Mouse (Mus musculus) E14TG2a.4 (cell line): ENCODE measurements at regions not wholly inside any gene's neighbourhood (a gene's known extent, or its start where the extent isn't known, plus 50 kb on each side); places are given as distances from the start of the nearest gene placed in this dataset.
A peak's percentile ranks its signal among the peaks of the same experiment; 100 is the strongest.
"Not testable (repeated sequence)": the region's sequence is repeated elsewhere in the genome, so short reads cannot be mapped to it uniquely, and the experiment has no call there.

Experiments
- H3K27me3 ChIP-seq: 2 replicates; pipeline ENCODE4 v1.6.1; 2014; ENCODE audit warnings: low read length, control low read depth; ENCODE audit not compliant: insufficient read depth
- H3K36me3 ChIP-seq: 2 replicates; pipeline ENCODE4 v1.6.1; 2014; ENCODE audit warnings: low read length, control low read depth; ENCODE audit not compliant: insufficient read depth
- H3K4me1 ChIP-seq: replicated peaks from 2 replicates; pipeline ENCODE4 v1.6.1; 2014; ENCODE audit warnings: low read depth, low read length, control low read depth
- H3K4me3 ChIP-seq: replicated peaks from 2 replicates; pipeline ENCODE4 v1.5.1; 2014; ENCODE audit warnings: mild to moderate bottlenecking, low read length
- H3K9me3 ChIP-seq: 2 replicates; pipeline ENCODE4 v1.6.1; 2014; ENCODE audit warnings: low read length, control low read depth
- CTCF ChIP-seq: conservative IDR thresholded peaks from 2 replicates; pipeline ENCODE4 v1.5.1; 2014; ENCODE audit warnings: low read length
- NANOG ChIP-seq: IDR thresholded peaks from 2 replicates; pipeline ENCODE4 v1.6.1; 2014; ENCODE audit warnings: borderline replicate concordance, low read length, mixed read lengths
- POU5F1 ChIP-seq: IDR thresholded peaks from 2 replicates; pipeline ENCODE4 v1.6.1; 2014; ENCODE audit warnings: low read length, borderline replicate concordance

DNA sequence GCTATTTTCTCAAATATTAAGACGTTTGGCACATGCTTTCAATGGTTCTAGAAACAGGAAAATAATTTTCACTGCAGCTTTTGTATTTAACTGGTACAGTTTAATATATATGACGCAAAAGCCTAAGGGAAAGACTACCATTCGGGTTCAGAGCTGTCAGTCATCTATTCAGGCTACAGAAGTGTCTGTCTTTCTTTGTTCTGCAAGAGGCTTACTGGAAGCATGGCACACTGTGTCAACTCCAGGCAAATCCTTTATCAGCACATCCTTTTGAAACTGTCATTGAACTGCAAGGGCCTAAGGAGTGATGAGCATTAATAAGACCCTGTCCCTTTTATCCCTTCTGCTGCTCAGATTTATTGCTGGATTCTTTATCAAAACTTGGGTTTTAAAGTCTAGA, 303.8 kb upstream of the Gm5152 start:
- not testable (repeated sequence) for H3K4me1 ChIP-seq, H3K27me3 ChIP-seq, H3K36me3 ChIP-seq, H3K4me3 ChIP-seq, H3K9me3 ChIP-seq

DNA sequence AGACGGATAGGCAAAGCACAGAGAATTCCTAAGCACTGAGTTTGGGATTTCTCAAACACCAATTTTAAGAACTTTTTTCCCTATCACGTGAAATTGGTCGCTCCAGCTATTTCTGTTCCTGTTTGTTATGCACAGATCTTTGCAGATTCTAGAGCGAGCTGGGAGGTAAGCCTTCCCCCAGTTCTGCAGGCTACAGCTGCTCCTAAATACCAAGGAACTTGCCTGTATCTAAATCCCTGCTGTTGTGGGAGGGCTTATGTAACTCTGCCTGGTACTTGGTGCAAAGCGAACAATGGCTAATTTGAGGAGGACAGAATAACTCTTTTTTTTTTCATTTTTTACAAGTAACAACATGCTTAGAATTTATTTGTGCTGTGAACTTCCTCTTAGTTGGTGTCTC, 316.0 kb upstream of the Gm5152 start:
- TF ChIP-seq CTCF: no peak
- no peak for TF ChIP-seq NANOG
- no peak for TF ChIP-seq POU5F1
- peaks cover 10% of the 10 kb centered on the region; the same call in 1 of the 2 replicates for H3K9me3 ChIP-seq
- no peaks in the 10 kb centered on the region for H3K36me3 ChIP-seq
- H3K4me3 ChIP-seq: no peak overlapping the region
- H3K4me1 ChIP-seq: no peaks in the 10 kb centered on the region
- H3K27me3 ChIP-seq: no peaks in the 10 kb centered on the region

DNA sequence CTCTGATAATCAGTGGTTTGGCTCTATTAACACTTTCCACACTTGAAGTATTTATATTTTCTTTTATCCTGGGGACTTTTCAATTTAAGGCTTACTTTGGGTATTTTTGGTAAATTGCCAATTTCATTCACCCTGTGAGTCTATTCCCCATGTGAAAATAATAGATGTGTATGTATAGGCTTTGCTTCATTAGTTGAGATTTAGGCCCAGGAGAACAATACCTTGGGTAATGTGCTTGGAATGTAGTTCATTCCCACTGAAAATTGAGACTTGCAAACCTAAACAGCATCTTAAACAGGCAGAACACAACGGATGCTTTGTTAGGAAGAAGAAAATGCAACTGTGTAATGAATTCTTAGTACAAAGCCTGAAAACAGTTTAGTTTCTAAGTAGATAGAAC, 346.1 kb upstream of the Gm5152 start:
- TF ChIP-seq POU5F1 (no peak), CTCF (no peak), NANOG (no peak)
- H3K36me3 ChIP-seq: no peaks in the 10 kb centered on the region
- no peaks in the 10 kb centered on the region for H3K4me1 ChIP-seq
- H3K4me3 ChIP-seq: no peak overlapping the region
- no peaks in the 10 kb centered on the region for H3K27me3 ChIP-seq
- H3K9me3 ChIP-seq: no peaks in the 10 kb centered on the region

DNA sequence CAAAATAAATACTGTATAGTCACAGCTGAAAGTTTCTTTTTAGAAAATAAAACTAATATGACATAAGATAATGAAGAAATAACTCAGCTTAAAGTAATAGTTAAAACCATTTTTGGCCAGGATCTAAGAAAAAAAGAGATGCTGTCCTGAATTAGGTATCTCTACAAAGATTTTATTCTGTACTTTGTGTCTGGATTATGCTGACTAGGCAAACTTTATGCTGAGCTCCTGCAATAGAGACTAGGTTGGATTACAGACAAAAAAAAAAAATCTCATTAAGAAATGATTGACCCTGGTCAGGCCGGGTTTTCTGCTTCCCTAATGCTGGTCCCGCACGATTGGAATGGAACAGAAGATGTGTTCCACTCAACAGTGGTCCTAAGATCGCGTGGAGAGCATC, 346.8 kb upstream of the Gm8871 start:
- Histone ChIP-seq H3K4me3 (no peak overlapping the region), H3K9me3 (no peaks in the 10 kb centered on the region), H3K27me3 (no peaks in the 10 kb centered on the region), H3K36me3 (no peaks in the 10 kb centered on the region), H3K4me1 (no peaks in the 10 kb centered on the region)
- TF ChIP-seq POU5F1: no peak
- TF ChIP-seq NANOG: no peak
- TF ChIP-seq CTCF: no peak

DNA sequence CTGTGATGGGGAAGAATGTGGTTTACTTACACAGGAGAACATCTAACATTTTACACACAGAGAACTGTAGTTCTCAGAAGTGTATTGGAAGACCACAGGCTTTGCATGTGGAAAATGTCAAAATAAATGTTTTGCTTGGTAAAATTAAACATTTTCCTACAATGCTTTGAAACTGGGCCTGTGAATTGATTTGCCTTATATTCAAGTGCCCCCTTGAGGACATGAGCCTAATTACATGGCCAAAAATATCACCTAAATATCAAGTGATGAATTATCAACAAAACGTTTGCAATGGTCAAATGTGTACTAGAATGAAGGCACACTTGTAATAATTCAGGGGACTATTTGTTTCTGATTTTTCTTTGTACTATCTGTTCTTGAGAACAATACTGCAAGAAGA, 314.4 kb upstream of the Gm8871 start:
- Histone ChIP-seq H3K4me1 (no peaks in the 10 kb centered on the region), H3K36me3 (no peaks in the 10 kb centered on the region), H3K4me3 (no peak overlapping the region), H3K27me3 (no peaks in the 10 kb centered on the region), H3K9me3 (peaks cover 7% of the 10 kb centered on the region; the same call in 1 of the 2 replicates)
- TF ChIP-seq POU5F1 (no peak), CTCF (peak; percentile 42)

DNA sequence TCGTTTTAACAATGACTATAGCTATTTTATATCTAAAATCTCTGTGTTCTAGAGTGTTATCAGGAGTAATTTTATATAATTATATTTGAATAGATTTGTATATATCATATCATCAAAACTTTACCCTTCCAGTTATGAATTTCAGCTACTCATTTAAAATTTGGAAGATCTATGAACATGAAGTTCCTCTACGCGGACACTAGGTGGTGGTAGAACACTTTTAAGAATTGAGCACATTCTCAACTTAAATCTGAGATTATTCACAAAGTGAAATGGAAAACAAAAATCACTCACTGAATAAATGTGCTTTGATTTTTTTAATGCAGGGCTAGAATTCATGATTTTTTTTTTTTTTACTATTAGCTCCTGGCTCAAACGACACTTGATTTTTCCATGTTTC, 299.5 kb upstream of the Gm8871 start:
- no peaks in the 10 kb centered on the region for H3K36me3 ChIP-seq
- peaks cover 4% of the 10 kb centered on the region; the same call in 1 of the 2 replicates for H3K9me3 ChIP-seq
- TF ChIP-seq CTCF (peak; percentile 57), POU5F1 (no peak)
- H3K27me3 ChIP-seq: no peaks in the 10 kb centered on the region
- no peaks in the 10 kb centered on the region for H3K4me1 ChIP-seq
- H3K4me3 ChIP-seq: no peak overlapping the region

DNA sequence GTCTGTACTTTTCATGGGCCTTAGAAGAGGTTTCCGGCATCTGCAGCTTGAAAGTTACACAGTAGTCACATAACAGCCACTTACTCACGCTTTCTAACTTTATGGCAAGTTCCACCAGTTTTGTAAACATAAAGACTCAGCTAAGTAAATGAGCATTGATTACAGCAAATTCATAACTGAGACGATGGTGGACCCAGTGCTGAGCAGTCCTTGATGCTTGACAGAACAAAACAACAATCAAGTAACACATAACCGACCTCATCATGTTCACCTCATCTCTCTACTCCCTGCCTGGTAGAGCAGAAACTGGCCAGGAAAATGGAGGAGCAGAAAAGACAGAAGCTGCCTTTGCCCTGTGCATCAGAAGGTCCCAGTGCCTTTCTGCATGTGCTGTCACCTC, 284.3 kb upstream of the Gm8871 start:
- H3K36me3 ChIP-seq: no peaks in the 10 kb centered on the region
- no peaks in the 10 kb centered on the region for H3K9me3 ChIP-seq
- no peak for TF ChIP-seq NANOG
- TF ChIP-seq CTCF: no peak
- no peak for TF ChIP-seq POU5F1
- H3K4me3 ChIP-seq: no peak overlapping the region
- no peaks in the 10 kb centered on the region for H3K4me1 ChIP-seq
- H3K27me3 ChIP-seq: no peaks in the 10 kb centered on the region

DNA sequence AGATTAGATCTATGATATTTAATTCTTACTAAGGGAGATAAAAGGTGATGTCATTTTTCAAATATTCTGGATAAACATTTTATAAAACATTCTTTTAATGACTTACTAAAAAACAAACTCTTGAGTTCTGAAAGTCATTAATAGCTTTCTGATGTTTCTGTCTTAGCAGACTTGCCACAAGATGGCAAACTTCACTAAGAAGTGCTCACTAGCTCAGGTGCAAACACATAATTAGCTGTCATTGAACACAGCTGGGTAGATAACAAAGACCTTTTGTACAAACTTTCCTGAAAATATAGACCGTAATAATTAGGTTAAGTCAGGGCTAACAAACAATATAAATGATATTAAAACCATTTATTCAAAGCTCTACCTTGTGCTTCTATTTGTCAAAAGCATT, 273.4 kb upstream of the Gm8871 start:
- H3K4me1 ChIP-seq: no peaks in the 10 kb centered on the region
- no peak overlapping the region for H3K4me3 ChIP-seq
- TF ChIP-seq CTCF (no peak), POU5F1 (no peak), NANOG (no peak)
- no peaks in the 10 kb centered on the region for H3K9me3 ChIP-seq
- H3K36me3 ChIP-seq: no peaks in the 10 kb centered on the region
- no peaks in the 10 kb centered on the region for H3K27me3 ChIP-seq

DNA sequence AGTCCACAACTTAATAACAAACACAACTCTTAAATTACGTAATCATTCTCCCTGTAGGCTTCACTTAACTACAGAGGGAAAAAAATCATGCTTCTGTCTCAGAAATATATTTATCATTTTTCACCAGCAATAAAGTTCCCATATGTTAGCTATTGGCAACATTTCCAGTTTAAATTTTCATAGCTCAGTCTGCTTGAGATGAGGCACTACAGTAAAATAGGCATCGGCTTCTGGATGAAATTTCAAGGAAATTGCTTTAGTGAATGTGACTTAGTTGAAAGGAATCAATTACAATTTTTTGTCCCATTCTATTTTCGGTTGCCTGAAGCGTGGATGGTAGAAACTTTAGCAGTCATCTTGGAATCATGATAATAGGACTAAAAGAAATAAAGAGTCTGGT, 262.1 kb upstream of the Gm8871 start:
- H3K4me3 ChIP-seq: no peak overlapping the region
- no peaks in the 10 kb centered on the region for H3K27me3 ChIP-seq
- no peak for TF ChIP-seq POU5F1
- no peak for TF ChIP-seq CTCF
- TF ChIP-seq NANOG: no peak
- H3K4me1 ChIP-seq: no peaks in the 10 kb centered on the region
- no peaks in the 10 kb centered on the region for H3K36me3 ChIP-seq
- H3K9me3 ChIP-seq: no peaks in the 10 kb centered on the region

DNA sequence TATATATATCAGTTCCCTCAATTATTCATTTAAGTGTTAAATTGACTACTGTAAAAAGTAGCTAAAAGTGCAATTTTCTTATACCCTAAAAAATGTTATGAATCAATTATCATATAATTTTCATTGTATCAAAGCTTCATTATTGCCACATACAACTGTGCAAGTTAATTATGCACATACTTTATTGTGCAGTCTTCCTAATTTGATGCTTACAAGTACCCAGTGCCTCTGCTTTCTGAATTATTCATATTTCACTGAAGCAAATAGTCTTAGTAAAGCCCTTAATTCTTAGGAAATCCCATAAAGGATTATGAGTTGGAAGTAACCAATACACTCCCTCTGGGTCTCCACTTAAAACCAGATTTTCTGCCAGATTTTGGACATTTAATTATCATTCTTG, 220.5 kb upstream of the Gm8871 start:
- no peaks in the 10 kb centered on the region for H3K9me3 ChIP-seq
- H3K36me3 ChIP-seq: no peaks in the 10 kb centered on the region
- no peaks in the 10 kb centered on the region for H3K4me1 ChIP-seq
- H3K4me3 ChIP-seq: no peak overlapping the region
- no peaks in the 10 kb centered on the region for H3K27me3 ChIP-seq
- TF ChIP-seq CTCF (no peak), POU5F1 (no peak), NANOG (no peak)
